Mouse (Mus musculus): Measurements from ENCODE around the gene Mast4. TPM values are rescaled to one million over a fixed set of nuclear protein-coding genes. Genes with fewer than 3 reads are reported as not detected.

Gene Mast4
- total RNA-seq, 1 experiment from 2014 or later: 60.8 TPM

- no peak for DNase-seq
These were observed 447.5 kb downstream of the Mast4 start for GRCm38 (mm10) chr13:102886788-102887187.

DNA sequence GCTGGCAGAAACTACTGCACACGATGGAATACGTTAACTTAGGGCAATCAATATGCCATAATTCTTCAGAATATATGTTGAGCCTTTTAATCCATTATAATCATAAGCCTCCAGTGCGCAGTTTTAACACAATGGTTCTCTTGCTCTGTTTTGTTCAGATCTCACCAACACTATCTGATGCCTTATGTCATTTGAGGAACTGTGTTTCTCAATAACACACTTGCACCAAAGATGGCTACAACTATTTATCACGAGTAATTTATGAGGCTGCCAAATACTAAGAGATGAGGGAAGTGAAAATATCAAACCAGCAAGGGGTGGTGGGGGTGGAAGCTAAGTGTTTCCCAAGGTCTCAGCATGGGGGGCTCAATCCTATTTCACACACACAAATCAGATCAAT, 448.1 kb downstream of the Mast4 start:
- DNase-seq: no peak

- DNase-seq: no peak
These were observed 453.8 kb downstream of the Mast4 start for GRCm38 (mm10) chr13:102880381-102881076.

GRCm38 (mm10) chr13:102878631-102879030, 455.7 kb downstream of the Mast4 start:
- DNase-seq: no peak

DNA sequence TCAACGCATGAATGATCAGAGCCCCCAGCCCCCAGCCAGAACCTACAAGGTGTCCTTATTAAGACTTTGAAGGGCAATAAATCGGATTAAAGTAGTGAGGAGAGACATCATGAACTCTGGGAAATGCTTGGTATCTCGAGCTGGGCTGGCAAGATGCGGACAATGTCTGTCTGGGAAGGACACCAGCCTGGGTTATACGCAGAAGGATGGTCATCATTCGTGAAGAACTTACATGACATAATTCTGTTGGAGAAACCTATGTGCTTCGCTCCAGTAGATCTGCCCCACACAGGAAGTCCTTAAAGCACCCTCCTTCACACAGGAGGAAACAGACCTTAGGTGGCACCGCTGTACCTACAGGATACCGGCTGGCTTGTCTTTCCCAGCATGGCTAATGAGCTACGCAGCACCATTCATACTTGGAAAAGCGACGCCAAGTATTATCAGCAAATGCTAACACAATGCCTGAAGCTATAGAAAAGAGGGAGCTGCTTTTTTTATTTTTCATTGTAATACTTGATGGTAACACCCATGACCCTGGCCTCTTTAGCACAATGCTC, 456.5 kb downstream of the Mast4 start:
- no peak for DNase-seq

DNA sequence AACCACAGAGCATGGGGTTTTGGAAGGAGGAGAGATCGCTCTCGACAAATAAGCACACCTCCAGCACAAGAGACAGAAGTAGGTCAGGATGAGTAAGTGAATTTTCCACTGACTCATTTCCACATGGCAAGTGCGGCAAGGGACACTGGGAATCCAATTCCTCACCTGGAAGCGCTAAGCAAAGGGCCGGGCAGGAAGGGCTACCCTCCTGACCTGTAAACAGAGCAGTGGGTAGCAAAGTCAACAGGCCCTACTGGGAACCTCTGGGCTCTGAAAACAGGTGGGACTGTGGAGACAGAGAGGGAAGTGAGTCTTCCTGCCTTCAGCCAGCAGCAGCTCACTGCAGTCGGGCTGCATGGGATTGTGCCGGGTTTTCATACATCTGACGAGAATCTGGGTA, 457.1 kb downstream of the Mast4 start:
- peak; percentile 54 for DNase-seq

- DNase-seq: no peak
These were observed 458.8 kb downstream of the Mast4 start for GRCm38 (mm10) chr13:102875520-102875919.

DNA sequence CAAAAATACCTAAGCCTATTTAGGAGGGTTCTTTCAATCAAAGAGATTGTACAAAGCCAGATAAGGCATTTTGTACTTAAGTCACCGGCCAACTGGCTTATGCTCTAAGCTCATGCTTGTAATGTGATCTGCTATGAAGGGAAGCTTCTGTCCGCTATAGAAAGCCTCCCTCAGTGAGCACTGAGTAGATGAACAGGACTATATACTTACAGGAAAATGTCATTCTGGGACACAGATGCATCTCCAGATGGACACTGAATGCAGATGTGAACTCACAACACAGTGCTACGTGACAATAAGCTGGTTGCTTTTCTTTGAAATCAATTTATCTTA, 459.2 kb downstream of the Mast4 start:
- DNase-seq: no peak

- DNase-seq: peak; percentile 71
These were observed 459.7 kb downstream of the Mast4 start for GRCm38 (mm10) chr13:102874465-102875143.

GRCm38 (mm10) chr13:102873412-102874016, 460.8 kb downstream of the Mast4 start:
- no peak for DNase-seq

GRCm38 (mm10) chr13:102871380-102872104, 462.8 kb downstream of the Mast4 start:
- DNase-seq: no peak

DNA sequence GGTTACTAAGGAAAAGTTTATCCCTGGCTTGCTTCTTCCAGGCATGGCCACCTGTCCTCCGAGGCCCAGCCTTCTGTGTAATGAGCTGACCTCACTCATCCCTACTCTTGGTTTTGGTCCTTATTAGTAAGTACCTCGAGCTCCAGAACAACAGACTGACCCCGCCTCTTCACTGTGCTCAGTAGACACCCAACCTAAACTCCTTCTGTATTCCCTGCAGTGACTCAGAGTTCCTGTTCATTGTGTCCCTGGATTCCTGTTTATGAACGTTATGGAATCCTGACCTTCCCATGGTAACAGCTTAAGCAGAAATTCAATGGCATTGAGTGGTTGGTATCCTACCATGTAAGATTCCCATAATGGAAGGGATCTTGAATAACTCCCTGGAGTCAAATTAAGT, 464.8 kb downstream of the Mast4 start:
- DNase-seq: no peak

DNA sequence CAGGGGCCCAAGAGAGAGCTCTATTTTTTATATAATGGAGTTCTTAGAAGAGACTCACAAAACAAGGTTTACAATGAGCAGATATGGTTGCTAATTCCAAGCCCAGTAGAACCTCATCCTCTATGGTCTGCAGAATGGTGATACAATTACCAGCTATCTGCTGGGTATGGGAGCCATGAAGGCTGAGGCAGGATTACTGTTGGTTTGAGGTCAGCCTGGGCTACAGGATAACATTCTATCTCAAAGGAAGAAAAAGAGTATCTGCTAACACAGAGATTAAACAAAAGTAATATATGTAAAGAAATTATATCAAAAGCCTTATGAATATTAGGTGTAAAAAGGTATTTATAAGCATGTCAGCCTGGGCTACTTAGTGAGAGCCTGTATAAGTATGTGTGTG, 467.5 kb downstream of the Mast4 start:
- DNase-seq: no peak

- DNase-seq: peak; percentile 52
These were observed 468.1 kb downstream of the Mast4 start for GRCm38 (mm10) chr13:102865971-102866724.

DNA sequence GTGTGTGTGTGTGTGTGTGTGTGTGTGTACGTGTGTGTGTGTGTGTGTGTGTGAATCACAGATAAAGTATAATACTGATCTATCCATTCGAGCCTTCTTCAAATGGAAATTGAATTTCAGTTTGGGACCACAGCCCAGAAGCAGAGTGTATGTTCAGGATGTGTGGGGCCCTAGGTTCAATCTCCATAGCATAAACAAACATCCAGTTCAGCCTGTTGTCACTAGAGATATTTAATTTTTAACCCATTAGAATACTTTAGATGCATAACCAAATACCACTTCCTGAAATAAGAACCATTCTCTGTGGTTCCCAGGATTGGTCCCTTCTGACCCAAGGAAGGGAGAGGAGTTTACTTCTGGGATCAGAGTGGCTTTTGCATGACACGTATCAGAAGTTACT, 468.8 kb downstream of the Mast4 start:
- no peak for DNase-seq

GRCm38 (mm10) chr13:102864840-102865239, 469.5 kb downstream of the Mast4 start:
- no peak for DNase-seq

DNA sequence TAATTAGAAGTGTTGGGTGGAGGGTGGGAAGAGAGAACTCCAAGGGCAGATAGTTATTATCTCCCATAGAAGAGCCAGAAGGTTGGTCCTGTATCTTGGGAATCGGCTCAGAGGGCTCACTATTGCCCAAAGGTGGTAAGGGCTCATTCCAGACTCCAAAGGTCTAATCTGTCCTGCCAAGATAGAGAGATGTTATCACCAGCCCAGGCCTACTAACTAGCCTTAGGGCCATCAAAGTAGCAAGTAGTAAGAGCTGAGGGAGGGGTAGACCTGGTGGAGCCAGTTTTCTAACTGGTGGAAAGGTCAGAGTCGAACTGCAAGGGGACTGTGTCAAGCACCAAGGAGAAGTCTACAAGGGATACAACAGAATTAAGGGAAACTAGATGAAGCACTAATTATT, 470.2 kb downstream of the Mast4 start:
- DNase-seq: no peak

- DNase-seq: no peak
These were observed 471.3 kb downstream of the Mast4 start for GRCm38 (mm10) chr13:102862981-102863380.

DNA sequence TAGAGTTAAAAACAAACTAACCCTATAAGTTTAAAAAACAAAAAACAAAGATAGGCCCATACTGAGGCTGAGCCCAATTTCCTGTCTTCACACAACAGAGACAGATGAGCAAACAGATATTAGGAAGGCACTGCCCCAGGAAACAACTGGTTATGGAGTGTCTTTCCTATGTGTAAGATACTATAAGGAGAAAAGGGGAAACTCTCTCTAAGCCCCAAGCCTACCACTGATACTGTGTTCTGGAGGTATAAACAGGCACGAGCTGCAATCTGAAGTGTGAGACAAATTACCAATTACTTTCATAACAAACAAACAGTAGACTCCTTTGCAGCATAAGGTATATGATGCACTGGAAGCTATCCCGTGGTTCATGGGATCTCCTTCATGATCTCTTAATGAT, 471.9 kb downstream of the Mast4 start:
- no peak for DNase-seq

DNA sequence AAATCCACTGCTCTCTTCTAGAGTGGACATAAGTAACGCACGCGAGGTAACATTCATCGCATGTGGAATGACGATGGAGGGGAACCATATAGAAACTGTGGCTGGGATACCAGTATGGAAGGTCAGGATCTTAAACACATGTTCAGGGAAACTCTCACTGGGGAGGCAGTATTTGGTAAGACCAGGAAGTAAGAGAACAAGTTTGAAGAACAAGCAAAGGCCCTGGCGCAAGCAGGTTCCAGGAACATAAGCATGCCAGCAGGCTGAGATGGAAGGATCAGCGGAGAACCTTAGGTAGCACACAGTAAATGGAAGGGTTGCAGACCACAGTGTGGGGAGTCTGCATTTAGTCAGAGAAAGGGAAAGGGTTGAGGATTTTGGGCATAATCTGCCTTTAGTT, 473.6 kb downstream of the Mast4 start:
- no peak for DNase-seq

DNA sequence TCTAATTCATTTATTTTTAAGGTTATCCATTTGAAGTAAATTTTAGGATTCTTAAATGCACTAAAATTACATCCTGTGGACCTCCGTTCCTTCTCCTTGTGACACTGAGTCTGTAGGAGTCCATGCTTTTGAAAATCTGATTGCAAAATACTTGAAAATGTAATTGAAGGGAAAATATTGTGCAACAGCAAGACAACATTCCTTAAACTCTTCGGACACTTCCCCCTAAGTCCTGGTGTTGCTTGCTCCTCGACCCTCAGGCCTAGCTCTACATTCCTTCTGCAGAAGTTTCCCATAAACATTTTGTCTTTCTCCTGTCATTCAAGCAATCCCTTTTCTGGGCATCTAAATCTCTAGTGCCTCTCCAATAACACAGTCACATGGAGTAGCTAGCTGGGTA, 474.2 kb downstream of the Mast4 start:
- no peak for DNase-seq

DNA sequence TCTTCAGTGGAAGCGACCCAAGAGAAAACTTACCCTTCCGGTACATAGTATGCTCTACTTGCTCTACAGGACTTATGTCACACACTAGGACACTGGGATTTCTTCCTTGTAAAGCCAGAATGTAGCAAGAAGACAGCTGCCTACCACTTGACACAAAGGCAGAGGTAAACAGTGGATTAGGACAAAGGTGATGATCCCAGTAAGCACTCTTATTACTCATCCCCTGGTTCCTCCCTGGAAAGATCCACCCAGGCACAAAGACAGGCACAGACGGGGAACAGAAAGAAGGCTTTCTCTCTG, 476.8 kb downstream of the Mast4 start:
- no peak for DNase-seq
